Mouse (Mus musculus): ENCODE measurements around the gene Glod4. TPM values are rescaled to one million over a fixed set of nuclear protein-coding genes. Genes with fewer than 3 reads are reported as not detected.
A peak's percentile ranks its signal among the peaks of the same experiment; 100 is the strongest.

The Glod4 gene
- polyA plus RNA-seq, 1 experiment from 2014 or later: 152 TPM

DNA sequence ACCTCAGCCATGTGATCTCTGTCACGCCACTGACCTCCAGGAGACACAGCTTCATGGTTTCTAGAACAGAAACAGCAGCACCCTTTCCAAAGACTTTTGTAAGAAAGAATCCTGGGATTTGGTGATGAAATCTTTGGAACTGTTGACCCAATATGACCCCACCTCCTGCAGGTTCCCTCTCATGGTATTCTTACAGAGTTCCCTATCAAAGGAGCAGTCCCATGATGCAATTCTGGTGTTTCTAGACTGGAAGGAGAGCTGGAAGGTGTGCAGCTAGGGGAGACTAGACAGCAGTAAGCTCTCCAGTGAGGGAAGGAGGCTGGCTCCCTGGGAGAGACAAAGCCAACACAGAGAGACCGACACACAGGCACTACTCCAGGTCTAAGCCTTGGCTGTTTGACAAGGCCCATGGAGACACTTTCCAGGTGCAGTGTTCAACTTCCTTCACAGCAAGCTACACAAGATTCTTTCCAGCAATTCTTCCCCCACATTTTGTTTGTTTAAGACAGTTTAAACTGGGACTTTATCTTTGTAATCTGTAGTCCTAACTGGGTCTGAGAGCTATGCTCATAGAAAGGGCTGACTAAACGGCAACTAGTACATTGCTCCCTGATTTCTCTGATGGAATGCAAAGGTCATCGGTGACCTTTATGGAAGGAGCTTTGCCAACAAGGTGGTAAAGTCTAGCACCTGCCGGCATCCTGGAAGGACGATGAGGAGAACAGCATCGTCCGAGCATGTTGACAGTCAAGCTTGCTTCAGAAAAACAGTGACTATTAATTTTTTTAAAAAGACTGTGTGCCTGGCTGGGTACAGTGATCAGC lies 97.1 kb downstream of the Glod4 start:
- Histone ChIP-seq H3K36me3 (replicated peaks; ENCODE audit: control insufficient read depth, insufficient read depth, low read depth, low read length) (no peaks in the 10 kb centered on the region), H3K9me3 (replicated peaks; ENCODE audit: control insufficient read depth, low read length) (no peaks in the 10 kb centered on the region), H3K27me3 (ENCODE audit: control insufficient read depth, insufficient read depth, low read length) (no peaks in the 10 kb centered on the region), H3K4me2 (ENCODE audit: low read depth, low read length) (no peak overlapping the region), H3K4me1 (ENCODE audit: control insufficient read depth, insufficient read depth, low read length) (no peaks in the 10 kb centered on the region), H3K27ac (replicated peaks; ENCODE audit: low read depth, low read length) (no peak overlapping the region), H3K9ac (replicated peaks; ENCODE audit: low read length) (no peak overlapping the region), H3K4me3 (ENCODE audit: low read depth, low read length) (no peak overlapping the region)
- WGBS: 88% methylated on average over 8 of the region's 8 CpGs
- no peak for DNase-seq (ENCODE audit: low spot score)
- no peak for ATAC-seq (replicated peaks; ENCODE audit: insufficient number of reproducible peaks, low FRiP score, low TSS enrichment, low read depth)

DNA sequence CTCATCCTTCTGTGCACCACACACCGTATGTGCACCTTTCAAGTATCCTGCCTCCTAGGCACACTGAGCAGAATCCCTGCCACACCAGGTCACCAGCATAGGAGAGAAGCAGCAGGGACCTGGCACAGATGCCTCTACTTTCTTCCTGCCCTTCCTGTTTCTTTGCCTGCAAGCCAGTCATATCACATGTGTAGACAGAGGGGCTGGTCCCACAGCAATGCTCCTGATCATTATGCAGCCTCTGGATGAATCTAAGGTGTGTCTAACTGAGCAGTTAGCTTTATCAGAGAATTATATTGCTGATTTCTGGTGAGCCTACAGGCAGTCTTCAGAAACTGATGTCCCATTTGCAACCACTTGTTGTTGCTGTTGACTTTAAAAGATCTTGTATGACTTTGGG lies 98.4 kb downstream of the Glod4 start:
- DNase-seq (ENCODE audit: low spot score) (no peak), ATAC-seq (replicated peaks; ENCODE audit: insufficient number of reproducible peaks, low FRiP score, low TSS enrichment, low read depth) (no peak)
- H3K4me1 ChIP-seq (ENCODE audit: control insufficient read depth, insufficient read depth, low read length): no peaks in the 10 kb centered on the region
- H3K36me3 ChIP-seq (replicated peaks; ENCODE audit: control insufficient read depth, insufficient read depth, low read depth, low read length): no peaks in the 10 kb centered on the region
- no peak overlapping the region for H3K27ac ChIP-seq (replicated peaks; ENCODE audit: low read depth, low read length)
- no peaks in the 10 kb centered on the region for H3K27me3 ChIP-seq (ENCODE audit: control insufficient read depth, insufficient read depth, low read length)
- no peak overlapping the region for H3K4me2 ChIP-seq (ENCODE audit: low read depth, low read length)
- no peak overlapping the region for H3K9ac ChIP-seq (replicated peaks; ENCODE audit: low read length)
- 86% methylated on average over 1 of the region's 1 CpGs for WGBS
- no peaks in the 10 kb centered on the region for H3K9me3 ChIP-seq (replicated peaks; ENCODE audit: control insufficient read depth, low read length)
- no peak overlapping the region for H3K4me3 ChIP-seq (ENCODE audit: low read depth, low read length)

DNA sequence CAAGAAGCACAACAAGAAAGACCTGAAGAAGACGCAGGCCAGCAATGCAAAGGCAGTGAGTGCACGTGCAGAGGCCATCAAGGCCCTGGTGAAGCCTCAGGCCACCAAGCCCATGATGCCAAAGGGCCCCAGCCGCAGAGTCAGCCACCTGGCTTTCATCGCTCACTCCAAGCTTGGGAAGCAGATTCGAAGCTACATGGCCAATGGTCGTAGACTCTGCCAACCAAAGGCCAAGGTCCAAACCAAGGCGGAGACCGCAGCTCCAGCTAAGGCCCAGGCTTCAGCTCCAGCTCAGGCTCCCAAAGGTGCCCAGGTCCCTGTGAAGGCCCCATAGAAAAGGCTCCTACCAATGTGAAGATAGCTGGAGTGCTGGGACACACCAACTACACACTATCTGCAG lies 99.1 kb downstream of the Glod4 start:
- H3K27me3 ChIP-seq (ENCODE audit: control insufficient read depth, insufficient read depth, low read length): no peaks in the 10 kb centered on the region
- no peak overlapping the region for H3K27ac ChIP-seq (replicated peaks; ENCODE audit: low read depth, low read length)
- H3K9ac ChIP-seq (replicated peaks; ENCODE audit: low read length): no peak overlapping the region
- ATAC-seq (replicated peaks; ENCODE audit: insufficient number of reproducible peaks, low FRiP score, low TSS enrichment, low read depth) (no peak), DNase-seq (ENCODE audit: low spot score) (no peak)
- 96% methylated on average over 8 of the region's 8 CpGs for WGBS
- no peaks in the 10 kb centered on the region for H3K4me1 ChIP-seq (ENCODE audit: control insufficient read depth, insufficient read depth, low read length)
- H3K4me2 ChIP-seq (ENCODE audit: low read depth, low read length): no peak overlapping the region
- no peak overlapping the region for H3K4me3 ChIP-seq (ENCODE audit: low read depth, low read length)
- no peaks in the 10 kb centered on the region for H3K9me3 ChIP-seq (replicated peaks; ENCODE audit: control insufficient read depth, low read length)
- H3K36me3 ChIP-seq (replicated peaks; ENCODE audit: control insufficient read depth, insufficient read depth, low read depth, low read length): no peaks in the 10 kb centered on the region

DNA sequence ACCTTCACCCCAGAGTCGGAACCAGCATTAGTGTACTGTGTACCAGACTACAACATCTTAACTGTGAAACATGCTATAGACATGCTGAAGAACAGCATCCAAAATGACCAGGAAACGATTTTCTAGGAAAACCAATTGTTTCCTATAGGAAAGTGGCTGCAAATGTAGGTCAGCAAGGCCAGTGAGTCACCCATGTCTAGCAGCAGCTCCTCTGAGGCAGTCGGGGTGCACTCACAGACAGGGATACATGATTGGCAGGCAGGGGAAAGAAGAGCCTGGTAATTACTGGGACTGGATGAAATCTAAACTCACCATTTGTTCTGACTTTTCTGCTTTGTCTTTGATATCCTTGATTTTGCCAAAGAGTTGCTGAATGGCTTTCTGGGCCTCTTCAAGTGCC lies 105.5 kb downstream of the Glod4 start:
- 83% methylated on average over 3 of the region's 3 CpGs for WGBS
- H3K27me3 ChIP-seq (ENCODE audit: control insufficient read depth, insufficient read depth, low read length): no peaks in the 10 kb centered on the region
- H3K4me3 ChIP-seq (ENCODE audit: low read depth, low read length): no peak overlapping the region
- H3K27ac ChIP-seq (replicated peaks; ENCODE audit: low read depth, low read length): no peak overlapping the region
- no peaks in the 10 kb centered on the region for H3K9me3 ChIP-seq (replicated peaks; ENCODE audit: control insufficient read depth, low read length)
- DNase-seq (ENCODE audit: low spot score) (no peak), ATAC-seq (replicated peaks; ENCODE audit: insufficient number of reproducible peaks, low FRiP score, low TSS enrichment, low read depth) (no peak)
- H3K9ac ChIP-seq (replicated peaks; ENCODE audit: low read length): no peak overlapping the region
- H3K4me2 ChIP-seq (ENCODE audit: low read depth, low read length): no peak overlapping the region
- no peaks in the 10 kb centered on the region for H3K4me1 ChIP-seq (ENCODE audit: control insufficient read depth, insufficient read depth, low read length)
- H3K36me3 ChIP-seq (replicated peaks; ENCODE audit: control insufficient read depth, insufficient read depth, low read depth, low read length): no peaks in the 10 kb centered on the region; the same call in 1 of the 2 replicates

DNA sequence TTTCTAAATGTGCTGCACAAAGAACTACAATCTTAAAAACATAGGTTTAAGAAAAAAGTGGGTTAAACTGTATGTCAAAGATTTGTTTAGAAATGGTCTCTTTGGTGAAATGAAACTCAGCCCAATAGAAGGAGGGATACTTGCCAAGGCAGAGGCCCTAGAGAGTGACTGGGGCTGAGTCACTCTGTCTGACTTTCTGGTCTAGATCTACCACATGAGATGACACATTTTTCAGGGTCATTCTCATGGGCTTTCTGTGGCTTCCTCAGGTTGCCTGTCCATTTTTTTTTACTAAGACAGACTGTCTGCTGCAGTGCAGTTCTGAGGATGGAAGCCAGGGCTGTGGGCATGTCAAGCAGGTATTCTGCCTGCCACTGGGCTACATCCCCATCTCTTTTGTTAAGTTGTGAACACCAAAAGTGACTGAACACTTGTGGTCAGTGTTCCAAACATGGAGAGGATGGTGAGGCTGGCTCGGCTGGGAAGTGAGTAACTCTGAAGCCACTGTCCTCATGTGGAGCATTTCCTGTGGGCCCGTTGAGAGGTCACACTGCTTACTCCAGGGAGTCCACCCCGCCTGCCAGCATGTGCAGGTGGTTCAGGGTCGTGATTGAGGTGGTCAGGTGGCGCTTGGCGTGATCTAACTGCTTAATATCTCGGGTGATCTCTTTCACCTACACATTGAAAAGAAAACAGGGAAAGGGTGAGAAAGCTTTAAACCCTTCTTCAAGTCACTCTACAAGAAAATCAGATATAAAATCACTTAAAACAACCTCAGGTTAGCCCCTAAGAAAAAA lies 107.7 kb downstream of the Glod4 start:
- WGBS: 80% methylated on average over 7 of the region's 7 CpGs
- H3K4me1 ChIP-seq (ENCODE audit: control insufficient read depth, insufficient read depth, low read length): no peaks in the 10 kb centered on the region
- no peaks in the 10 kb centered on the region; the same call in 1 of the 2 replicates for H3K36me3 ChIP-seq (replicated peaks; ENCODE audit: control insufficient read depth, insufficient read depth, low read depth, low read length)

DNA sequence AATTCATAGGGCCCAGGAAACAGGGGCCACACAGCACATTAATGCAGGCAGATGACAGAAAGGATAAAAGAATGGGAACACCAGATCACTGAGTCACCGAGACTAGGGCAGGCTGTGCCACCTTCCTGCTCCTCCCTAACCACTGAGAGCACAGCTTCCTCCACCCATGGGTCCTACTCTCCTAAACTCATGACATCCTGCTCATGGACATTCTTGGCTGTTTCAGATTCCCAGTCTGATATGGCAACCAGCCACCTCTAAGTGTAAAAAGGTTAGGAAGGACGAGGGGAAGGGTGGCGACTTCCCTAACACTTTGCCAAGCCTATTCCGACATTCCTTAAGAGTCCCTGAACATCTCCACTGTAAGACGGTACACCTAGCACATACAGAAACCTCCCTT lies 112.7 kb downstream of the Glod4 start:
- 85% methylated on average over 5 of the region's 5 CpGs for WGBS
- H3K4me1 ChIP-seq (ENCODE audit: control insufficient read depth, insufficient read depth, low read length): no peaks in the 10 kb centered on the region
- H3K27me3 ChIP-seq (ENCODE audit: control insufficient read depth, insufficient read depth, low read length): no peaks in the 10 kb centered on the region
- no peak overlapping the region for H3K27ac ChIP-seq (replicated peaks; ENCODE audit: low read depth, low read length)
- ATAC-seq (replicated peaks; ENCODE audit: insufficient number of reproducible peaks, low FRiP score, low TSS enrichment, low read depth) (no peak), DNase-seq (ENCODE audit: low spot score) (no peak)
- no peak overlapping the region for H3K4me3 ChIP-seq (ENCODE audit: low read depth, low read length)
- no peaks in the 10 kb centered on the region for H3K9me3 ChIP-seq (replicated peaks; ENCODE audit: control insufficient read depth, low read length)
- H3K9ac ChIP-seq (replicated peaks; ENCODE audit: low read length): no peak overlapping the region
- no peak overlapping the region for H3K4me2 ChIP-seq (ENCODE audit: low read depth, low read length)
- no peaks in the 10 kb centered on the region; the same call in 1 of the 2 replicates for H3K36me3 ChIP-seq (replicated peaks; ENCODE audit: control insufficient read depth, insufficient read depth, low read depth, low read length)

More for the DNA sequence above, 107.7 kb downstream of the Glod4 start:
- no peaks in the 10 kb centered on the region for H3K27me3 ChIP-seq (ENCODE audit: control insufficient read depth, insufficient read depth, low read length)
- DNase-seq (ENCODE audit: low spot score): no peak
- no peak overlapping the region for H3K27ac ChIP-seq (replicated peaks; ENCODE audit: low read depth, low read length)
- no peaks in the 10 kb centered on the region for H3K9me3 ChIP-seq (replicated peaks; ENCODE audit: control insufficient read depth, low read length)
- no peak overlapping the region for H3K4me2 ChIP-seq (ENCODE audit: low read depth, low read length)
- ATAC-seq (replicated peaks; ENCODE audit: insufficient number of reproducible peaks, low FRiP score, low TSS enrichment, low read depth): no peak
- no peak overlapping the region for H3K4me3 ChIP-seq (ENCODE audit: low read depth, low read length)
- no peak overlapping the region for H3K9ac ChIP-seq (replicated peaks; ENCODE audit: low read length)

DNA sequence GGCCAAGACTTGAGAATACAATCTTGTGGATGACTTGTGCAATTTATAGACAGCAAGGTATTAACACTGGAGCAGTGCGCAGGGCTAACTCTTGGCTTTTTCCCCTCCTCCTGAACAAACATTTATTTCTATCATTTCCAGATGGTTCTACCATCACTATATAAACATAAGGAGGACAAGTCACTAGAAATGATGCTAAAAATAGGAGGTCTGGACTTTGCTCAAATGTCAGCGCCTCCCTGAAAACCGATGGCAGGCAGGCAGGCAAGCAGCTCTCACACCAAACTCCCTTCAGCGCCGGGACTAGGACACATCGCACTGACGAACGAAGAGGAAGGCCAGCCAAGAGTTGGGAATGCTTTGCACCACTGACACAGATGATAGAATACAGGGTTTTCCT lies 118.1 kb downstream of the Glod4 start:
- no peaks in the 10 kb centered on the region for H3K27me3 ChIP-seq (ENCODE audit: control insufficient read depth, insufficient read depth, low read length)
- H3K36me3 ChIP-seq (replicated peaks; ENCODE audit: control insufficient read depth, insufficient read depth, low read depth, low read length): no peaks in the 10 kb centered on the region
- no peaks in the 10 kb centered on the region for H3K4me1 ChIP-seq (ENCODE audit: control insufficient read depth, insufficient read depth, low read length)
- ATAC-seq (replicated peaks; ENCODE audit: insufficient number of reproducible peaks, low FRiP score, low TSS enrichment, low read depth) (no peak), DNase-seq (ENCODE audit: low spot score) (peak; percentile 54)
- no peak overlapping the region for H3K4me3 ChIP-seq (ENCODE audit: low read depth, low read length)
- 41% methylated on average over 8 of the region's 8 CpGs for WGBS
- no peak overlapping the region for H3K9ac ChIP-seq (replicated peaks; ENCODE audit: low read length)
- H3K9me3 ChIP-seq (replicated peaks; ENCODE audit: control insufficient read depth, low read length): no peaks in the 10 kb centered on the region
- H3K4me2 ChIP-seq (ENCODE audit: low read depth, low read length): no peak overlapping the region
- no peak overlapping the region for H3K27ac ChIP-seq (replicated peaks; ENCODE audit: low read depth, low read length)

DNA sequence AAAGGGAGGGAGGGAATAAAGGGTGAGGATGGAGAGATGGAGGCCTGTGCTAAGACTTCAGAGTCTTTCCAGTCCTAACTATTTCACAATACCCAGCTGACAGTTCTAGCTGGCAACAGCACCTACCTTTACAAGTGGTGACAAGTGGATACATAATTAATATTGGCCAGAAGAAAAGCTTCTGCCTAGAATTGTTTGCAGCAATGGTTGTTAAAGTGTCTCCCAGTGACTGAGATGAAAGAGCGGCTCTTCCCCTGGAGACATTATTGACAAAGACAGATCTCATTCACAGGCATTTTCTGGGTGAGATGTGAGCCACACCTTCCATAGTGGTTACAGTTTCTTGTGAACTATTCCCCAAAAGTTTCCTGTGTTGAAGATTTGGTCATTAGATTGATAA lies 120.0 kb downstream of the Glod4 start:
- Histone ChIP-seq H3K27ac (replicated peaks; ENCODE audit: low read depth, low read length) (no peak overlapping the region), H3K36me3 (replicated peaks; ENCODE audit: control insufficient read depth, insufficient read depth, low read depth, low read length) (no peaks in the 10 kb centered on the region), H3K27me3 (ENCODE audit: control insufficient read depth, insufficient read depth, low read length) (no peaks in the 10 kb centered on the region), H3K4me2 (ENCODE audit: low read depth, low read length) (no peak overlapping the region), H3K4me1 (ENCODE audit: control insufficient read depth, insufficient read depth, low read length) (no peaks in the 10 kb centered on the region; the same call in 1 of the 2 replicates), H3K4me3 (ENCODE audit: low read depth, low read length) (no peak overlapping the region), H3K9ac (replicated peaks; ENCODE audit: low read length) (no peak overlapping the region), H3K9me3 (replicated peaks; ENCODE audit: control insufficient read depth, low read length) (no peaks in the 10 kb centered on the region)
- 95% methylated on average over 1 of the region's 1 CpGs for WGBS
- ATAC-seq (replicated peaks; ENCODE audit: insufficient number of reproducible peaks, low FRiP score, low TSS enrichment, low read depth) (no peak), DNase-seq (ENCODE audit: low spot score) (no peak)
